9 mouse cellular contexts compared by ENCODE assay signal in the genomic region with DNA sequence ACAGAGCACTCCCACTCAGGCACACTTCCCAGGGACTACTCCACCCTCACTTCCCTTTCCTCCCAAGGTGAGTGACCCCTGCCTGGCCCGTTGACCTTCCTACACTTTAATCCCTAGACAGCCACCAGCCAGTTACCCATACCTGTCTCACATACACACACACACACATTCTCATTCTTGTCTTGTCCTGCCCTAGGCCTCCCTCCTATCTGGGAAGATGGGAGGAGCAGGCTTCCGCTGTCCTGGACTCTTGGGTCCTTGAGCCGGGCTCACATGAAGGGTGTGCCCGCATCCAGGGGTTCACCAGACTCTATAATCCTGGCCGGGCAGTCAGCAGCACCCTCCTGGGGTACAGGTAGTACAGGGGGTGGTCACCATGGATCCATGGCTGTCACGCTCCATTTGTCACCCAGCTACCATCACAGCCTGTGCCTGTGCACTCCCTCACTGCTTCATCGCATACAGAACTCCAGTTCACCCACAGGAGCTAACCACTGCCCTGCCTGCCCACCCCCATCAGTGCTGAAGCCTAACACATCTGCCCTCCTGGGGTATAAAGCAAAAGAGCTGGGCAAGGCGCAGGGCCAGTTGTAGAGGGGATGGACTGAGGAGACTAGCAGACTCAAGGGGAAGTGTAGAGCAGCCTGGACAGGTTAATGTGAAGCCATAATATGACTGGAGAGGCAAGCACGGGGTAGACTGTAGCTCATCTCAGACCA. TPM values are rescaled to one million over a fixed set of nuclear protein-coding genes. Genes with fewer than 3 reads are reported as not detected.
A peak's percentile ranks its signal among the peaks of the same experiment; 100 is the strongest.
DNase-seq lines count a peak whose midpoint lies in the region; ATAC-seq and TF ChIP-seq lines count a peak whose summit lies in the region.
"Had no signal": no experiment of that assay in that cellular context is flagged by ENCODE, and none has a peak within 500 bp of the region (broad histone marks: within the 10 kb centered on the region; RNA-seq: fewer than 3 reads in every experiment).

No protein-coding gene starts in this region.

- 60% methylated on average over 9 of the region's 9 CpGs for WGBS in kidney, embryonic 14.5 days
- WGBS in embryonic facial prominence, embryonic 13.5 days: 61% methylated on average over 9 of the region's 9 CpGs
- WGBS in intestine, embryonic 15.5 days: 61% methylated on average over 9 of the region's 9 CpGs

- H3K4me1 ChIP-seq in kidney, embryonic 14.5 days (ENCODE audit: control insufficient read depth, insufficient read depth, low read length): peaks cover 22% of the 10 kb centered on the region
- H3K4me1 ChIP-seq in embryonic facial prominence, embryonic 13.5 days: peaks cover 24% of the 10 kb centered on the region
- H3K4me1 ChIP-seq in intestine, embryonic 15.5 days (replicated peaks): peaks cover 29% of the 10 kb centered on the region

- peak overlapping the region; percentile 61; the same call in 1 of the 2 replicates for H3K9ac ChIP-seq in kidney, embryonic 14.5 days (ENCODE audit: low read depth, low read length)
- peak overlapping the region; percentile 74 for H3K9ac ChIP-seq in embryonic facial prominence, embryonic 13.5 days
- H3K9ac ChIP-seq in intestine, embryonic 15.5 days: peak overlapping the region; percentile 58

- peak overlapping the region; percentile 38; the same call in 1 of the 2 replicates for H3K4me3 ChIP-seq in kidney, embryonic 14.5 days (ENCODE audit: low read length)
- H3K4me3 ChIP-seq in embryonic facial prominence, embryonic 13.5 days: peak overlapping the region; percentile 38
- peak overlapping the region; percentile 37 for H3K4me3 ChIP-seq in intestine, embryonic 15.5 days (replicated peaks)
- H3K4me3 ChIP-seq in myocyte: no peak overlapping the region

- no peaks in the 10 kb centered on the region for H3K9me3 ChIP-seq in kidney, embryonic 14.5 days (ENCODE audit: control insufficient read depth, low read length)
- H3K9me3 ChIP-seq in embryonic facial prominence, embryonic 13.5 days: no peaks in the 10 kb centered on the region
- no peaks in the 10 kb centered on the region for H3K9me3 ChIP-seq in intestine, embryonic 15.5 days

- no peaks in the 10 kb centered on the region for H3K27me3 ChIP-seq in kidney, embryonic 14.5 days (ENCODE audit: control insufficient read depth, insufficient read depth, low read length)
- H3K27me3 ChIP-seq in embryonic facial prominence, embryonic 13.5 days: no peaks in the 10 kb centered on the region; the same call in 1 of the 2 replicates
- no peaks in the 10 kb centered on the region for H3K27me3 ChIP-seq in intestine, embryonic 15.5 days (replicated peaks)
- H3K27me3 ChIP-seq in myocyte (ENCODE audit: control insufficient read depth, insufficient read depth, insufficient read length): no peaks in the 10 kb centered on the region

- H3K4me2 ChIP-seq in kidney, embryonic 14.5 days (replicated peaks; ENCODE audit: low read depth, low read length): peak overlapping the region; percentile 73
- peak overlapping the region; percentile 70 for H3K4me2 ChIP-seq in embryonic facial prominence, embryonic 13.5 days
- peak overlapping the region; percentile 76 for H3K4me2 ChIP-seq in intestine, embryonic 15.5 days (replicated peaks)
- peak overlapping the region; percentile 65 for H3K4me2 ChIP-seq in myocyte (ENCODE audit: low read depth)

- no peaks in the 10 kb centered on the region for H3K79me2 ChIP-seq in myocyte (ENCODE audit: control insufficient read depth, insufficient read depth)

- ATAC-seq in kidney, embryonic 14.5 days (ENCODE audit: low FRiP score, low TSS enrichment): peak; percentile 30
- no peak; the same call in 1 of the 2 replicates for ATAC-seq in embryonic facial prominence, embryonic 13.5 days (ENCODE audit: insufficient number of reproducible peaks, insufficient read depth, low FRiP score, low TSS enrichment, low read depth)
- peak; percentile 24 for ATAC-seq in intestine, embryonic 15.5 days

- H3ac ChIP-seq in myocyte (ENCODE audit: control insufficient read depth, insufficient read length): no peak overlapping the region

- no peak for DNase-seq in kidney, adult 11 months
- no peak for DNase-seq in right cerebral cortex, postnatal 4 days
- no peak for DNase-seq in layer of hippocampus, adult 11-12 months (ENCODE audit: low spot score)
- DNase-seq in left cerebral cortex, postnatal 36 days (ENCODE audit: low spot score in 2 of 2): no peak
- DNase-seq: cerebellum, adult 18-20 months had no signal

- TF ChIP-seq POLR2A in myocyte (IDR thresholded peaks at IDR 0.05; ENCODE audit: insufficient read length, low read depth): no peak

- H3K27ac ChIP-seq in kidney, embryonic 14.5 days (ENCODE audit: low read depth, low read length): no peak overlapping the region
- peak overlapping the region; percentile 82 for H3K27ac ChIP-seq in embryonic facial prominence, embryonic 13.5 days
- H3K27ac ChIP-seq in intestine, embryonic 15.5 days: peak overlapping the region; percentile 84

- H3K36me3 ChIP-seq in kidney, embryonic 14.5 days (ENCODE audit: control insufficient read depth, insufficient read depth, low read length): peaks cover 33% of the 10 kb centered on the region
- H3K36me3 ChIP-seq in embryonic facial prominence, embryonic 13.5 days: peaks cover 45% of the 10 kb centered on the region
- peaks cover 19% of the 10 kb centered on the region for H3K36me3 ChIP-seq in intestine, embryonic 15.5 days
- no peaks in the 10 kb centered on the region for H3K36me3 ChIP-seq in myocyte (ENCODE audit: control insufficient read depth, insufficient read depth)

- intact Hi-C loops in left cerebral cortex, postnatal 36 days (cut with DNase I): no loop called here

TF ChIP-seq in myocyte, 11 proteins besides CTCF, POLR2A, EP300 and RAD21:
- TF ChIP-seq POLR2AphosphoS2 (IDR thresholded peaks at IDR 0.05; ENCODE audit: insufficient read length, low read depth): peak; percentile 66
- TF ChIP-seq TCF12 (IDR thresholded peaks at IDR 0.05; ENCODE audit: insufficient read depth, poor library complexity, severe bottlenecking): no peak

RNA-seq across cellular contexts. Expression of gene Galk1, which starts 6.7 kb away (rescaled TPM):
- polyA plus RNA-seq in kidney, embryonic 14.5 days (2014; fragmentation: Nextera tagmentation; extraction: Ambion mirVana): 155 and 166 TPM in 2 replicates
- 169 and 189 TPM in 2 replicates for polyA plus RNA-seq in embryonic facial prominence, embryonic 13.5 days (2015; fragmentation: Nextera tagmentation; extraction: Ambion mirVana)
- 274 and 302 TPM in 2 replicates for polyA plus RNA-seq in intestine, embryonic 15.5 days (2015; fragmentation: Nextera tagmentation; extraction: Ambion mirVana)
- 172 TPM for polyA plus RNA-seq in myocyte (2012; fragmentation: generic; extraction: Trizol)
- 10 to 100 TPM; 15.8 to 18.6 TPM for total RNA-seq in left cerebral cortex, postnatal 36 days (2021)

RNA-seq across cellular contexts. Expression of gene H3f3b, which starts 21.9 kb away (rescaled TPM):
- 1,830 and 1,881 TPM in 2 replicates for polyA plus RNA-seq in kidney, embryonic 14.5 days (2014; fragmentation: Nextera tagmentation; extraction: Ambion mirVana)
- 2,264 and 2,363 TPM in 2 replicates for polyA plus RNA-seq in embryonic facial prominence, embryonic 13.5 days (2015; fragmentation: Nextera tagmentation; extraction: Ambion mirVana)
- polyA plus RNA-seq in intestine, embryonic 15.5 days (2015; fragmentation: Nextera tagmentation; extraction: Ambion mirVana): 1,398 and 1,618 TPM in 2 replicates
- 502 TPM for polyA plus RNA-seq in myocyte (2012; fragmentation: generic; extraction: Trizol)
- total RNA-seq in left cerebral cortex, postnatal 36 days (2021): 100 to 1,000 TPM; 253 to 254 TPM

RNA-seq across cellular contexts. Expression of gene Unk, which starts 24.3 kb away (rescaled TPM):
- polyA plus RNA-seq in kidney, embryonic 14.5 days (2014; fragmentation: Nextera tagmentation; extraction: Ambion mirVana): 24.4 and 37.2 TPM in 2 replicates
- 40.7 and 44.9 TPM in 2 replicates for polyA plus RNA-seq in embryonic facial prominence, embryonic 13.5 days (2015; fragmentation: Nextera tagmentation; extraction: Ambion mirVana)
- 25.7 and 27.4 TPM in 2 replicates for polyA plus RNA-seq in intestine, embryonic 15.5 days (2015; fragmentation: Nextera tagmentation; extraction: Ambion mirVana)
- polyA plus RNA-seq in myocyte (2012; fragmentation: generic; extraction: Trizol): 15.3 TPM
- total RNA-seq in left cerebral cortex, postnatal 36 days (2021): 10 to 100 TPM; 18.9 to 27.0 TPM

RNA-seq across cellular contexts. Expression of gene Itgb4, which starts 31.4 kb away (rescaled TPM):
- polyA plus RNA-seq in kidney, embryonic 14.5 days (2014; fragmentation: Nextera tagmentation; extraction: Ambion mirVana): 1.1 and 2.1 TPM in 2 replicates
- 11.2 and 11.6 TPM in 2 replicates for polyA plus RNA-seq in embryonic facial prominence, embryonic 13.5 days (2015; fragmentation: Nextera tagmentation; extraction: Ambion mirVana)
- polyA plus RNA-seq in intestine, embryonic 15.5 days (2015; fragmentation: Nextera tagmentation; extraction: Ambion mirVana): 7.9 and 10.0 TPM in 2 replicates
- 1.2 TPM for polyA plus RNA-seq in myocyte (2012; fragmentation: generic; extraction: Trizol)
- 1 to 10 TPM; 5.1 to 7.3 TPM for total RNA-seq in left cerebral cortex, postnatal 36 days (2021)
